17 mouse cellular contexts compared by ENCODE assay signal in genomic region chr14:39109566-39109965, GRCm38 (mm10).
"Had no signal": no experiment of that assay in that cellular context is flagged by ENCODE, and none has a peak within 500 bp of the region (broad histone marks: within the 10 kb centered on the region; RNA-seq: fewer than 3 reads in every experiment).

No protein-coding gene starts in this region.

- H3K9ac ChIP-seq: limb, embryonic 12.5 days; liver, embryonic 13.5 days; liver, postnatal 0 days; lung, embryonic 15.5 days had no signal

- H3K4me3 ChIP-seq: limb, embryonic 12.5 days; liver, embryonic 13.5 days; lung, embryonic 15.5 days; megakaryocyte, embryonic 14.5 days had no signal

- H3K4me2 ChIP-seq: limb, embryonic 12.5 days; liver, embryonic 13.5 days; lung, embryonic 15.5 days; midbrain, embryonic 11.5 days had no signal

- H3K9me3 ChIP-seq: limb, embryonic 12.5 days; liver, embryonic 13.5 days; lung, embryonic 15.5 days; megakaryocyte, embryonic 14.5 days had no signal

- ATAC-seq: liver, postnatal 0 days had no signal

- H3K27me3 ChIP-seq: limb, embryonic 12.5 days; liver, embryonic 13.5 days; lung, embryonic 15.5 days; megakaryocyte, embryonic 14.5 days had no signal

- H3K36me3 ChIP-seq: limb, embryonic 12.5 days; liver, embryonic 13.5 days; lung, embryonic 15.5 days had no signal

- DNase-seq: kidney, postnatal 36 days; layer of hippocampus, adult 9-11 months; layer of hippocampus, postnatal 36 days; liver; liver, embryonic 13.5 days; liver, postnatal 0 days; lung, postnatal 14 days; right cerebral cortex, postnatal 4 days; spleen, adult 18-20 months; thymus, adult 18-20 months; thymus, postnatal 14 days had no signal

- H3K27ac ChIP-seq: kidney, postnatal 0 days; limb, embryonic 12.5 days; liver, embryonic 13.5 days; lung, embryonic 15.5 days; macrophage had no signal

- H3K4me1 ChIP-seq: limb, embryonic 12.5 days; liver, embryonic 13.5 days; lung, embryonic 15.5 days; megakaryocyte, embryonic 14.5 days had no signal
